Mouse (Mus musculus): ENCODE results near the gene Tpo. TPM values are rescaled to one million over a fixed set of nuclear protein-coding genes. Genes with fewer than 3 reads are reported as not detected.

The Tpo gene
- polyA plus RNA-seq, 1 experiment from 2014 or later, result not detected

GRCm38 (mm10) chr12:30035406-30035805 is 97.0 kb downstream of the Tpo start:
- Histone ChIP-seq H3K4me1 (ENCODE audit: control insufficient read depth in 2 of 2, insufficient read depth in 2 of 2, low read length in 2 of 2) (peaks cover 0 to 3% of the 10 kb centered on the region in 2 experiments; a peak in 1 of 4 replicates), H3K27ac (replicated peaks in 1 of 2; ENCODE audit: control insufficient read depth in 1 of 2, insufficient read depth in 1 of 2, low read depth in 2 of 2, low read length in 2 of 2) (no peak overlapping the region), H3K4me3 (ENCODE audit: control insufficient read depth in 1 of 2, insufficient read depth in 1 of 2, low read depth in 1 of 2, low read length in 2 of 2) (no peak overlapping the region), H3K4me2 (ENCODE audit: low read length) (no peak overlapping the region), H3K9ac (ENCODE audit: low read length) (no peak overlapping the region), H3K36me3 (ENCODE audit: control insufficient read depth, insufficient read depth, low read length) (no peaks in the 10 kb centered on the region), H3K27me3 (ENCODE audit: control insufficient read depth, insufficient read depth, low read length) (no peaks in the 10 kb centered on the region), H3K9me3 (ENCODE audit: control insufficient read depth, low read length) (no peaks in the 10 kb centered on the region)
- WGBS, result 31% methylated on average over 1 of the region's 1 CpGs
- ATAC-seq (ENCODE audit: insufficient number of reproducible peaks, insufficient read depth, low FRiP score, low read depth), result no peak

- no peak for ATAC-seq (ENCODE audit: insufficient number of reproducible peaks, insufficient read depth, low FRiP score, low read depth)
- 88% methylated on average over 5 of the region's 5 CpGs for WGBS
- Histone ChIP-seq H3K27ac (replicated peaks in 1 of 2; ENCODE audit: control insufficient read depth in 1 of 2, insufficient read depth in 1 of 2, low read depth in 2 of 2, low read length in 2 of 2) (no peak overlapping the region), H3K9me3 (ENCODE audit: control insufficient read depth, low read length) (no peaks in the 10 kb centered on the region), H3K36me3 (ENCODE audit: control insufficient read depth, insufficient read depth, low read length) (no peaks in the 10 kb centered on the region), H3K4me2 (ENCODE audit: low read length) (no peak overlapping the region), H3K27me3 (ENCODE audit: control insufficient read depth, insufficient read depth, low read length) (no peaks in the 10 kb centered on the region), H3K4me1 (ENCODE audit: control insufficient read depth in 2 of 2, insufficient read depth in 2 of 2, low read length in 2 of 2) (peaks cover 0 to 3% of the 10 kb centered on the region in 2 experiments; a peak in 1 of 4 replicates), H3K4me3 (ENCODE audit: control insufficient read depth in 1 of 2, insufficient read depth in 1 of 2, low read depth in 1 of 2, low read length in 2 of 2) (no peak overlapping the region), H3K9ac (ENCODE audit: low read length) (no peak overlapping the region)
Measured at GRCm38 (mm10) chr12:30034681-30035080, 97.7 kb downstream of the Tpo start.

- Histone ChIP-seq H3K36me3 (ENCODE audit: control insufficient read depth, insufficient read depth, low read length) (no peaks in the 10 kb centered on the region), H3K9me3 (ENCODE audit: control insufficient read depth, low read length) (no peaks in the 10 kb centered on the region), H3K4me2 (ENCODE audit: low read length) (no peak overlapping the region), H3K4me1 (ENCODE audit: control insufficient read depth in 2 of 2, insufficient read depth in 2 of 2, low read length in 2 of 2) (no peaks in the 10 kb centered on the region; a peak in 1 of 4 replicates), H3K27ac (replicated peaks in 1 of 2; ENCODE audit: control insufficient read depth in 1 of 2, insufficient read depth in 1 of 2, low read depth in 2 of 2, low read length in 2 of 2) (no peak overlapping the region), H3K9ac (ENCODE audit: low read length) (no peak overlapping the region), H3K27me3 (ENCODE audit: control insufficient read depth, insufficient read depth, low read length) (no peaks in the 10 kb centered on the region), H3K4me3 (ENCODE audit: control insufficient read depth in 1 of 2, insufficient read depth in 1 of 2, low read depth in 1 of 2, low read length in 2 of 2) (no peak overlapping the region)
- WGBS, result 72% methylated on average over 5 of the region's 5 CpGs
- ATAC-seq (ENCODE audit: insufficient number of reproducible peaks, insufficient read depth, low FRiP score, low read depth), result no peak
Measured at GRCm38 (mm10) chr12:30030571-30030970, 101.9 kb downstream of the Tpo start.

- H3K4me3 ChIP-seq (ENCODE audit: control insufficient read depth in 1 of 2, insufficient read depth in 1 of 2, low read depth in 1 of 2, low read length in 2 of 2), result no peak overlapping the region
- H3K36me3 ChIP-seq (ENCODE audit: control insufficient read depth, insufficient read depth, low read length), result no peaks in the 10 kb centered on the region
- H3K9ac ChIP-seq (ENCODE audit: low read length), result no peak overlapping the region
- 79% methylated on average over 1 of the region's 1 CpGs for WGBS
- no peak overlapping the region for H3K4me2 ChIP-seq (ENCODE audit: low read length)
- H3K27ac ChIP-seq (replicated peaks in 1 of 2; ENCODE audit: control insufficient read depth in 1 of 2, insufficient read depth in 1 of 2, low read depth in 2 of 2, low read length in 2 of 2), result no peak overlapping the region
- no peak for ATAC-seq (ENCODE audit: insufficient number of reproducible peaks, insufficient read depth, low FRiP score, low read depth)
- H3K27me3 ChIP-seq (ENCODE audit: control insufficient read depth, insufficient read depth, low read length), result no peaks in the 10 kb centered on the region
- H3K4me1 ChIP-seq (ENCODE audit: control insufficient read depth in 2 of 2, insufficient read depth in 2 of 2, low read length in 2 of 2), result no peaks in the 10 kb centered on the region; a peak in 1 of 4 replicates
- no peaks in the 10 kb centered on the region for H3K9me3 ChIP-seq (ENCODE audit: control insufficient read depth, low read length)
Measured at GRCm38 (mm10) chr12:30029111-30029510, 103.3 kb downstream of the Tpo start.

- no peak for ATAC-seq (ENCODE audit: insufficient number of reproducible peaks, insufficient read depth, low FRiP score, low read depth)
- Histone ChIP-seq H3K4me1 (ENCODE audit: control insufficient read depth in 2 of 2, insufficient read depth in 2 of 2, low read length in 2 of 2) (no peaks in the 10 kb centered on the region; a peak in 1 of 4 replicates), H3K4me3 (ENCODE audit: control insufficient read depth in 1 of 2, insufficient read depth in 1 of 2, low read depth in 1 of 2, low read length in 2 of 2) (no peak overlapping the region), H3K9me3 (ENCODE audit: control insufficient read depth, low read length) (no peaks in the 10 kb centered on the region), H3K27me3 (ENCODE audit: control insufficient read depth, insufficient read depth, low read length) (no peaks in the 10 kb centered on the region), H3K9ac (ENCODE audit: low read length) (no peak overlapping the region), H3K36me3 (ENCODE audit: control insufficient read depth, insufficient read depth, low read length) (no peaks in the 10 kb centered on the region), H3K27ac (replicated peaks in 1 of 2; ENCODE audit: control insufficient read depth in 1 of 2, insufficient read depth in 1 of 2, low read depth in 2 of 2, low read length in 2 of 2) (no peak overlapping the region), H3K4me2 (ENCODE audit: low read length) (no peak overlapping the region)
- WGBS, result 81% methylated on average over 3 of the region's 3 CpGs
Measured at GRCm38 (mm10) chr12:30027721-30028340, 104.6 kb downstream of the Tpo start.

DNA sequence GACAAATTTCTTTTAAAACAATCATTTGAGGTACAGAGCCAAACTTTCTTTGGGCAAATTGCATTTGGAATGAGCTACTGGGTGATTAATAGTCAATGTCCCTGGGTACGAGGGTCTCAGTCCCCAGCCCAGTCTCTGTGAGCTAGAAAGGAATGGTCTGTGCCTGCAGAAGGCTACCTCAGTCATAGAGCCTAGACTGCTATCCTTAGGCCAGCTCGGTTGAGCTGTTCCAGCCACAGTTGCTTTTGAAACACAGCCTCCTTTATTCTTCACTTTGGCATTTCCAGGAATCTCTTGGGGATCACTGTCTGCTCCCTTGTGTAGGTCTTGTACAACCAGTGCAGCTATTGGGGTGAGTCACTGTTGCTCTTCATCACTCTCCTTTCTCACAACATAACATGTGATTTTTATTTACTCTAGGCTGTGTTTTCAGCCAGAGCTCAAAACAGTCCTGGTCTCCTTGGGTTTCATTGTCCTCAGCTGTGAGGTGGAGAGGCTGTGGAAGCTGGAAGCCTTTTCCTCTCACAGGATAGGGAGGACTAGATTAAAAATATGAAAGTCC is 108.1 kb downstream of the Tpo start:
- Histone ChIP-seq H3K4me3 (ENCODE audit: control insufficient read depth in 1 of 2, insufficient read depth in 1 of 2, low read depth in 1 of 2, low read length in 2 of 2) (no peak overlapping the region), H3K4me2 (ENCODE audit: low read length) (no peak overlapping the region), H3K9me3 (ENCODE audit: control insufficient read depth, low read length) (no peaks in the 10 kb centered on the region), H3K36me3 (ENCODE audit: control insufficient read depth, insufficient read depth, low read length) (peaks cover 8% of the 10 kb centered on the region; the same call in 1 of the 2 replicates), H3K27me3 (ENCODE audit: control insufficient read depth, insufficient read depth, low read length) (no peaks in the 10 kb centered on the region), H3K9ac (ENCODE audit: low read length) (no peak overlapping the region), H3K27ac (replicated peaks in 1 of 2; ENCODE audit: control insufficient read depth in 1 of 2, insufficient read depth in 1 of 2, low read depth in 2 of 2, low read length in 2 of 2) (no peak overlapping the region), H3K4me1 (ENCODE audit: control insufficient read depth in 2 of 2, insufficient read depth in 2 of 2, low read length in 2 of 2) (no peaks in the 10 kb centered on the region)
- 59% methylated on average over 2 of the region's 2 CpGs for WGBS
- ATAC-seq (ENCODE audit: insufficient number of reproducible peaks, insufficient read depth, low FRiP score, low read depth), result no peak

DNA sequence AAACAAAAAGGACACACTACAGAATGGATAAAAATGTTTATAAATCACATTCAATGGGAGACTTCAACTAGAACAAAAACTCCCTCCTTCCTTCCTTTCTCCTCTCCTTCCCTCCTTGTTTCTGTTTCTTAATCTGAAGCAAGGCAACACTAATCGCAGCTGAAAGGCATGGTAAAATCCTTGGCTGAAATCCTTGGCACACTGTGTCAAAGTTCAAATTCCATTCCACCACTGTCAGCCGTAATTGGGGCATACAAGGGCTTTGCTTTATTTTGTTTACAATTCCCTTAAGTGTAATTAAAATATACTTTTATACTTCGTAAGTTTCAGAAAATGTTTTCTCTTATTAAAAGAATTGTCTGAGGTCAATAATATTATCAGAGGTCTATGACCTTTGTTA is 108.9 kb downstream of the Tpo start:
- no peaks in the 10 kb centered on the region for H3K9me3 ChIP-seq (ENCODE audit: control insufficient read depth, low read length)
- H3K27me3 ChIP-seq (ENCODE audit: control insufficient read depth, insufficient read depth, low read length), result no peaks in the 10 kb centered on the region
- no peak overlapping the region for H3K4me2 ChIP-seq (ENCODE audit: low read length)
- no peak overlapping the region for H3K27ac ChIP-seq (replicated peaks in 1 of 2; ENCODE audit: control insufficient read depth in 1 of 2, insufficient read depth in 1 of 2, low read depth in 2 of 2, low read length in 2 of 2)
- no peak overlapping the region for H3K4me3 ChIP-seq (ENCODE audit: control insufficient read depth in 1 of 2, insufficient read depth in 1 of 2, low read depth in 1 of 2, low read length in 2 of 2)
- no peak overlapping the region for H3K9ac ChIP-seq (ENCODE audit: low read length)
- peaks cover 8% of the 10 kb centered on the region; the same call in 1 of the 2 replicates for H3K36me3 ChIP-seq (ENCODE audit: control insufficient read depth, insufficient read depth, low read length)
- ATAC-seq (ENCODE audit: insufficient number of reproducible peaks, insufficient read depth, low FRiP score, low read depth), result no peak
- H3K4me1 ChIP-seq (ENCODE audit: control insufficient read depth in 2 of 2, insufficient read depth in 2 of 2, low read length in 2 of 2), result no peaks in the 10 kb centered on the region
- 59% methylated on average over 3 of the region's 3 CpGs for WGBS

GRCm38 (mm10) chr12:30020447-30020846 is 112.0 kb downstream of the Tpo start:
- Histone ChIP-seq H3K9ac (ENCODE audit: low read length) (no peak overlapping the region), H3K9me3 (ENCODE audit: control insufficient read depth, low read length) (no peaks in the 10 kb centered on the region), H3K4me3 (ENCODE audit: control insufficient read depth in 1 of 2, insufficient read depth in 1 of 2, low read depth in 1 of 2, low read length in 2 of 2) (no peak overlapping the region), H3K36me3 (ENCODE audit: control insufficient read depth, insufficient read depth, low read length) (peaks cover 37% of the 10 kb centered on the region), H3K4me2 (ENCODE audit: low read length) (no peak overlapping the region), H3K4me1 (ENCODE audit: control insufficient read depth in 2 of 2, insufficient read depth in 2 of 2, low read length in 2 of 2) (no peaks in the 10 kb centered on the region), H3K27ac (replicated peaks in 1 of 2; ENCODE audit: control insufficient read depth in 1 of 2, insufficient read depth in 1 of 2, low read depth in 2 of 2, low read length in 2 of 2) (no peak overlapping the region), H3K27me3 (ENCODE audit: control insufficient read depth, insufficient read depth, low read length) (no peaks in the 10 kb centered on the region)
- no peak for ATAC-seq (ENCODE audit: insufficient number of reproducible peaks, insufficient read depth, low FRiP score, low read depth)

All from heart, embryonic 14.5 days (tissue).